Mouse (Mus musculus): ENCODE data around the gene Lrrtm3.

GRCm38 (mm10) chr10:64041218-64041617 lies 48.9 kb downstream of the Lrrtm3 start:
- TF ChIP-seq CTCF (IDR thresholded peaks at IDR 0.05; ENCODE audit: extremely low read depth, insufficient read depth, low read length) (no peak), POLR2A (IDR thresholded peaks at IDR 0.05; ENCODE audit: extremely low read depth, insufficient read depth, low read length) (no peak)
